Mouse (Mus musculus) heart, postnatal 0 days (tissue): ENCODE measurements around the gene Ezh1. TPM values are rescaled to one million over a fixed set of nuclear protein-coding genes. Genes with fewer than 3 reads are reported as not detected.

Source experiments
- ATAC-seq: fragments of 200-750 bp; cut with Nextera tagmentation; 2 replicates; pipeline ENCODE4 v1.8.0; 2017; ENCODE audit warnings: low read depth, moderate number of reproducible peaks, moderate library complexity; ENCODE audit not compliant: insufficient read depth
- DNase-seq: peaks from one replicate; pipeline ENCODE4 v3.0.0-alpha.2; 2016; ENCODE audit warnings: low spot score
- H3K27ac ChIP-seq: fragments of 300-500 bp; sonication (generic); 2 replicates; pipeline ENCODE4 v1.5.1; 2014; ENCODE audit warnings: low read depth, mild to moderate bottlenecking
- H3K27me3 ChIP-seq: fragments of 300-500 bp; sonication (generic); 2 replicates; pipeline ENCODE4 v1.6.1; 2014; ENCODE audit warnings: low read length, mixed read lengths; ENCODE audit not compliant: control insufficient read depth, insufficient read depth
- H3K36me3 ChIP-seq: fragments of 300-500 bp; sonication (generic); replicated peaks from 2 replicates; pipeline ENCODE4 v1.6.1; 2014; ENCODE audit warnings: low read length, mixed read lengths; ENCODE audit not compliant: control insufficient read depth, insufficient read depth
- H3K4me1 ChIP-seq: fragments of 300-500 bp; sonication (generic); 2 replicates; pipeline ENCODE4 v1.6.1; 2014; ENCODE audit warnings: antibody characterized with exemption; ENCODE audit not compliant: control insufficient read depth, insufficient read depth
- H3K4me2 ChIP-seq: fragments of 300-500 bp; sonication (generic); 2 replicates; pipeline ENCODE4 v1.6.1; 2014; ENCODE audit warnings: low read depth, mild to moderate bottlenecking, low read length, moderate library complexity
- H3K4me3 ChIP-seq: fragments of 300-500 bp; sonication (generic); 2 replicates; pipeline ENCODE4 v1.5.1; 2014; ENCODE audit warnings: low read depth, low read length
- H3K9ac ChIP-seq: fragments of 300-500 bp; sonication (generic); replicated peaks from 2 replicates; pipeline ENCODE4 v1.6.1; 2014; ENCODE audit warnings: low read depth, low read length, mixed read lengths
- H3K9me3 ChIP-seq: fragments of 300-500 bp; sonication (generic); replicated peaks from 2 replicates; pipeline ENCODE4 v1.6.1; 2016; ENCODE audit warnings: low read length; ENCODE audit not compliant: control insufficient read depth
- CTCF ChIP-seq: IDR thresholded peaks from 2 replicates; pipeline ENCODE4 v1.5.1; 2016; ENCODE audit warnings: antibody characterized with exemption, control low read depth, low read depth
- EP300 ChIP-seq: IDR thresholded peaks from 2 replicates; pipeline ENCODE4 v1.6.1; 2016; ENCODE audit warnings: antibody characterized with exemption, low read depth
- WGBS: fragments of 180-500 bp; shearing (Covaris S2); extraction: QIAGEN DNeasy Blood & Tissue Kit; methylation state at CpG from one replicate; pipeline ENCODE4 v1.1.7; 2014; 5-methylcytosine and 5-hydroxymethylcytosine counted together
- polyA plus RNA-seq: library from polyadenylated mRNA; unstranded; fragments of >200 nt; fragmentation: Nextera tagmentation; extraction: Ambion mirVana; gene quantifications from 2 replicates; pipeline ENCODE4 v1.2.1, GENCODE M21; 2015
- total RNA-seq: library from RNA; depleted of rRNA; stranded (reverse); fragments of >200 nt; gene quantifications from 2 replicates; pipeline ENCODE4 v1.2.3, GENCODE M21; 2014; ENCODE audit warnings: low replicate concordance

The Ezh1 gene
- total and polyA plus RNA-seq, 2 experiments from 2014 or later, result 12.0 to 12.1 TPM

DNA sequence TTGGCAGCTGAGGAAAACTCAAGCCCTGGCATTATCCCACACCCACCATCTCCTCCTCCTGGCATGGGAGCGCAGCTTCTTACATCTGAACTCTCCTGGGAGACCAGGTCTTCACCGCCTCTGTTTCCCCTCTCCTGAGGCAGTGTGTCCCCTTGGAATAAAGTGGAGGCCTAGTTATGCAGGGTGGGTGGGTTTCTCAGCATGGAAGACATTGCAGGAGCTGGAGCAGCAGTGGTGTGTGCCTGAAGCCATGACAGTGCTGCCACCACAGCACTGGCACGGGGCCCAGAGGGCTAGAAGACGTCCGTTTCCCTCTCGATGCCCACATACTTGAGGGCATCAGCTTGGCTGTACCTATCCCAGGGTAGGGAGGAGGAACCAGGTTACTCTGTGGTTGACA, 33.6 kb downstream of the Ezh1 start:
- H3K4me3 ChIP-seq, result no peak overlapping the region
- peaks cover 29% of the 10 kb centered on the region for H3K36me3 ChIP-seq
- no peak overlapping the region for H3K9ac ChIP-seq
- peaks cover 32% of the 10 kb centered on the region for H3K4me1 ChIP-seq
- ATAC-seq, result no peak
- H3K27ac ChIP-seq, result no peak overlapping the region
- no peaks in the 10 kb centered on the region for H3K27me3 ChIP-seq
- H3K9me3 ChIP-seq, result no peaks in the 10 kb centered on the region
- H3K4me2 ChIP-seq, result no peak overlapping the region
- no peak for DNase-seq
- WGBS, result 68% methylated on average over 6 of the region's 6 CpGs
- TF ChIP-seq EP300 (no peak), CTCF (no peak)

DNA sequence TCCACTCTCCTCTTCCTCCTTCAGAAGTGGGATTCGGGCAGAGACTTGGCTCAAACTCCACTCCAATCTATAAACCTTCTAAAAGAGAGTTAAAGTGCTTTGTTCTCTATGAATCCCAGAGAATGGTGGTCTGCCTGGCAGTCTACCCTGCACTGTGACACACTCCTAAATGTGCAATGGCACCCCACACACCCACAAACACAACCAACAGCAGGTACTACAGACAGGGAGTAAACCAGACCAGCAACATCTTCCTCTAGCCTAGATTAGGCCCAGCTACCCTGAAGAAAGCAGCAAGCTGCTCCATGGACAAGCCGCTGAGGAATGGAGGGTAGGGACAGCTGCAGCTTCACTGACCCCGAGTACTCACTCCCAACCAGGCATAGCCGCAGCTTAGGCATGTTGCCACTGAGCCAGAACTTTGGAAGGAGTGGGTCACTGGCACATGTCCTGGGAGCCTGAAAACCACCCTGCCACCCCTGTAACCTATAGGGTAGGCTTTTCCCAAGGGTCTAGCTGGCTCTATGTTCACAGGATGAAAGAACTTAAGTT, 34.3 kb downstream of the Ezh1 start:
- ATAC-seq (no peak), DNase-seq (no peak)
- Histone ChIP-seq H3K36me3 (peaks cover 26% of the 10 kb centered on the region), H3K27ac (no peak overlapping the region), H3K4me2 (no peak overlapping the region), H3K4me3 (no peak overlapping the region), H3K9me3 (no peaks in the 10 kb centered on the region), H3K4me1 (peaks cover 32% of the 10 kb centered on the region), H3K9ac (no peak overlapping the region), H3K27me3 (no peaks in the 10 kb centered on the region)
- WGBS, result 78% methylated on average over 4 of the region's 4 CpGs
- TF ChIP-seq CTCF, result no peak
- TF ChIP-seq EP300, result no peak

DNA sequence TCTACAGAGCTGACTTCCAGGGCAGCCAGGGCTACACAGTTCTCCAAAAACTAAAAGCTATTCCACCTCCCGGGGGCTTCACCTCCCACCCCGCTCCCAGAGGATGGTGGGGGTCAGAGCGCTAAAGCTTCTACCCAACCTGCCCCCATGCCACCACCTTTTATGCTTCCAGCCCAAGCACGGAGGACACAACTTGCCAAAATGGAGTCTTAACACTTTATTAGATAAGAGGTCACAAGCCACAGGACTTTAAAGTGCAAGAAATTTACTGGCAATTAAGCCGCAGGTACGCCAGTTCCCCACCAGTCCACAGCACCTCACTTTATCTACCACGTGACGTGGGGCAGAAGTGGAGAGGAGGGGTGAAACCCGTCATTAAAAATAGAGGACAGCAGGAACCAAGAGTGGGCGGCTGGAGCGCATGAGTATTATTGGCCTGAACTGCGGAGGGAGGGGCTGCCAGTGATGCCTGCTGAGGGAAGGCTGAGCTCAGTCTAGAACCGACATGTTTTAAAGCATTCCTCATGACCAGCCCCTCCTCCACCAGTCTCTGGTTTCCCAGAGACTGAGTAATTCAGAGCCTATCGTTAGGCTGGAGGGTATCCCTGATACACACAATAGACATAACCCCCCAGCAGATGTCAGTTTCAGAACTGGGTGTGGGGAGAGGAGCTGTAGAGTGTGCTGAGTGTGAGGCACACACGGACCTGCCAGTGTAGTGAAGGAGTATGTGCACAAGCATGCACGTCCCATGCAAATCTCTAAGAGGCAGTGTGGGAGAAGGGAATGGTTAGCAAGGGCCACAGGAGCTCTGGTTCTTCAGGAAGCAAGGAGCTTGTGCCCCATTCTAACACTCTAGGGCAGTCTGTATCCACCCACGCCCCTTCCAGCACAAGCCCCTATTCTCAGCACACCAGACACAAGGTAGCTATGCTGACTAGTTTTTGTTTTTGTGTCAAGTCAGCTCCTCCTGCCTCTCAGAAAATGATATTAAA, 35.1 kb downstream of the Ezh1 start:
- Histone ChIP-seq H3K9me3 (no peaks in the 10 kb centered on the region), H3K36me3 (peaks cover 21% of the 10 kb centered on the region), H3K4me1 (peaks cover 32% of the 10 kb centered on the region), H3K27me3 (no peaks in the 10 kb centered on the region), H3K9ac (no peak overlapping the region), H3K4me3 (no peak overlapping the region), H3K27ac (peak overlapping the region; percentile 76), H3K4me2 (no peak overlapping the region)
- WGBS, result 49% methylated on average over 17 of the region's 17 CpGs
- TF ChIP-seq EP300, result no peak
- no peak for TF ChIP-seq CTCF
- DNase-seq (no peak), ATAC-seq (no peak)

GRCm38 (mm10) chr11:101190181-101190912, 35.9 kb downstream of the Ezh1 start:
- TF ChIP-seq EP300, result no peak
- DNase-seq, result no peak
- Histone ChIP-seq H3K27me3 (no peaks in the 10 kb centered on the region), H3K9me3 (no peaks in the 10 kb centered on the region), H3K4me3 (no peak overlapping the region), H3K27ac (peak overlapping the region; percentile 76), H3K36me3 (peaks cover 13% of the 10 kb centered on the region; the same call in 1 of the 2 replicates), H3K4me1 (peaks cover 32% of the 10 kb centered on the region), H3K9ac (no peak overlapping the region), H3K4me2 (peak overlapping the region; percentile 5; the same call in 1 of the 2 replicates)
- WGBS, result 53% methylated on average over 8 of the region's 8 CpGs
- ATAC-seq, result no peak

DNA sequence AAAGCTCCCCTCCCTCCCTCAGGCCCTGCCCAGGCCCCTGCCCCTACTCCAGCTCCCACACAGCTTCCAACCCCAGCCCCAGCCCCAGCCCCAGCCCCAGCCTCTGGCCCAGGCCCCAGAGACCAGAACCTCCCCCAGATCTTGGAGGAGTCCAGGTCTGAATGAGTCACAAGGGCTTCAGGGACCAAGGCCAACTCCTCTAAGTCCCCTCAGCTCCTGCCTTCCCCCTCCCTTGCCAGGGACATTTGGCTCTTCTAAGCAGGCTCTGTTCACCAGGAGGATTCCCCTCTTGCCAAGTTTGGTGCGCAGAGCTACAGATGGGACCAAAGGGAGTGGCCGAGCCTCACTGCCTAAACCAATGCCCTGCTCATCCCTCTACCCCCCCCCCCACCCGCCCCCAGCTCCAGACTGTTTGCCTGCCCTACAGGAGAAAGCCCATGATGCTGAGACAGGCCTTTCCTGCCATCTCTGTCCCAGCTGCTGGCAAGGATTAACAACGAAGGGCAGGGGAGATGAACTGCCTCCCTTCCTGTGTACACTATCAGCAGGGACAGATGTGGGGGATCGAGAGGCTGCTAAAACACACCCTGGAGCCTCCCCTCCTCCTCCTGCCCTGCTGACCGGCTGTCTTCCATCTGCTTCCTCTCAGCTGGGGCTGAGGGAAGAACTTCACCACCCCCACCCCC, 36.6 kb downstream of the Ezh1 start:
- Histone ChIP-seq H3K9ac (peak overlapping the region; percentile 24; the same call in 1 of the 2 replicates), H3K4me1 (peaks cover 31% of the 10 kb centered on the region), H3K4me2 (peak overlapping the region; percentile 5; the same call in 1 of the 2 replicates), H3K27ac (peak overlapping the region; percentile 76), H3K9me3 (no peaks in the 10 kb centered on the region), H3K36me3 (peaks cover 12% of the 10 kb centered on the region; the same call in 1 of the 2 replicates), H3K4me3 (no peak overlapping the region), H3K27me3 (no peaks in the 10 kb centered on the region)
- ATAC-seq, result peak; percentile 70
- WGBS, result 19% methylated on average over 5 of the region's 6 CpGs
- TF ChIP-seq CTCF, result no peak
- no peak for TF ChIP-seq EP300
- peak; percentile 77 for DNase-seq
